Mouse (Mus musculus) liver, embryonic 14 days (tissue): ENCODE measurements around the gene Irak3. TPM values are rescaled to one million over a fixed set of nuclear protein-coding genes. Genes with fewer than 3 reads are reported as not detected.

Experiments
- polyA plus RNA-seq: library from polyadenylated mRNA; depleted of rRNA; stranded (reverse); fragments of >200 nt; gene quantifications from 2 replicates; pipeline ENCODE4 v1.2.3, GENCODE M21; 2012; rRNA removed

Irak3 gene
- polyA plus RNA-seq, result 0.69 and 0.85 TPM in 2 replicates

DNA sequence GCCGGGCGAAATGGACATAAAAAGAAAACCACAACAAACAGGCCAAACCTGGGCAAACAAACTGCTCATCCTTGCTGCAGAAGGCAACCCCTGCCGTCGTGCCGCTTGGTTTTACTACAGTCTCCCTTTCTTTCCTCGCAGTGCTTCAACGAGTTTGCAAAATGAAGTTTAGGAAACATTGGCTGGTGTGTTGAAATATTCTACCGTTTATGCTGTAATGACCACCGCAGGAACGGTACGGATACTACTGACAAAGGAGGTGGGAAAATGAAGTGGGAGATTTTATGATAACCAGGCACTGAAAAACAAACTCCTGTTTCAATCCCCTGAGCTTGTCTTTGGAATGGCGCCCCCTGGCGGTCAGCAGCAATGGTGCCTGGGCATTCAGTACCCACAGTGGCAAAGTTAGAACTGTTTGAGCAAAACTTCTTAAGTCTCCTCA, at the start of gene Irak3:
Gene Irak3 (minus strand): TSS at position 170 of the 442 bp plus-strand sequence.

DNA sequence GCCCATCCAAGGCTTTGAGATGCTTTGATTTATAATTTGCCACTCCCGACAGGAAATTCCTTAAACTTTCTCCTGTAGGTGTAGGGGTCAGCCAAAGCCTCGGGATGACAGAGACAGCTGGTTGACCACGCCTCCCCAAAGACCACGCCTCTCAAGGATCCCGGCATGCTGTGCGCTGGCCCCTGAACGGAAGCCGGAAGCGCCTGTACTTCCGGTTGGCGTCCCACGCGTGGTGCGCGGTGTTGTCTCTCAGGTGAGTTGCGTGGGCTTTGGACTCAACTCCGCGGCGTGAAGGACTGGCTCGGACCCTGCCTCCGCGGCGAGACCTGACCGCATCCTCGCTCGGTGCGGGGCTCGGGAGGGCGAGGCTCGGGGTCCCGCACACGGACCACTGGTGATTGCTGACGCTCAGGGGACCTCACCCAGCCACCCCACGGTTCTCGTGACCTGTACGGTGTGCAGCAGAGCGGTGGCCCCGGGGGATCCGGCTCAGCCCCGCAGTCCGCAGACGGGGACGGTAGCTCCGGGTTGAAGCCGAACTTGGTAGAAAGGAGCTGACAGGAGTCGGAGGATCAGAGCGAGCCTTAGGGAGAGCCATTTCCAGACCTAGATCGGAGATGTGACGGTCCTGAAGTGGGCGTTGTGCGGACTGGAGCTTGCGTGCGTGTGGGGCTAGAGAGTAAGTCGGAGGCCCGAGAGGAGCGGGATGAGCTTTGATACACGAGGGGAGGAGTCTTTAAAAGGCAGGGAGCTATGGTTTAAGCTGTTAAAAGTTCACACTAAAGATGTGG, 25.1 kb upstream of the Irak3 start, which contains the start of gene Llph:
Gene Llph (plus strand): TSS at position 200 of the 791 bp plus-strand sequence.

GRCm38 (mm10) chr10:120201131-120201921, 604 bp downstream of the Irak3 start, which contains the start of gene Tmbim4:
TSS of gene Tmbim4 (plus strand) at chr10:120201590.

GRCm38 (mm10) chr10:120112507-120113396, 89.2 kb downstream of the Irak3 start, which contains the start of gene Helb:
TSS of gene Helb (minus strand) at chr10:120112987.

Other genes with a start within 250 kb of the Irak3 start
- gene Helb, start 89.1 kb downstream of the Irak3 start, polyA plus RNA-seq, result 8.9 and 9.3 TPM in 2 replicates
- gene Tmbim4, start 540 bp downstream of the Irak3 start, polyA plus RNA-seq, result 36.7 and 43.7 TPM in 2 replicates
- gene Llph, start 24.9 kb upstream of the Irak3 start, polyA plus RNA-seq, result 42.0 and 42.5 TPM in 2 replicates